Mouse (Mus musculus) gastrocnemius, postnatal 36 days (tissue): ENCODE data around the gene Ogfod2. TPM values are rescaled to one million over a fixed set of nuclear protein-coding genes. Genes with fewer than 3 reads are reported as not detected.
A peak's percentile ranks its signal among the peaks of the same experiment; 100 is the strongest.

ENCODE experiments used
- DNase-seq, 2 experiments: peaks; one replicate each; pipeline ENCODE4 v3.0.0; 2022
- intact Hi-C: fragments of 180-260 bp; cut with DNase I; formaldehyde crosslinking; loops from one replicate; pipeline ENCODE4 v1.15.1; 2025
- total RNA-seq, 2 experiments: library from RNA; stranded (reverse); gene quantifications; 2 replicates each; pipeline ENCODE4 v1.2.3; 2021

The Ogfod2 gene
- total RNA-seq, 2 experiments from 2014 or later = 10.5 to 10.6 TPM

GRCm38 (mm10) chr5:124125093-124125492 is 13.0 kb downstream of the Ogfod2 start:
- intact Hi-C loops = loop anchor here (10.0 kb wide), 1 partner anchor 430 kb away; the partner anchor contains the start of gene Ddx55
- no peak for DNase-seq

DNA sequence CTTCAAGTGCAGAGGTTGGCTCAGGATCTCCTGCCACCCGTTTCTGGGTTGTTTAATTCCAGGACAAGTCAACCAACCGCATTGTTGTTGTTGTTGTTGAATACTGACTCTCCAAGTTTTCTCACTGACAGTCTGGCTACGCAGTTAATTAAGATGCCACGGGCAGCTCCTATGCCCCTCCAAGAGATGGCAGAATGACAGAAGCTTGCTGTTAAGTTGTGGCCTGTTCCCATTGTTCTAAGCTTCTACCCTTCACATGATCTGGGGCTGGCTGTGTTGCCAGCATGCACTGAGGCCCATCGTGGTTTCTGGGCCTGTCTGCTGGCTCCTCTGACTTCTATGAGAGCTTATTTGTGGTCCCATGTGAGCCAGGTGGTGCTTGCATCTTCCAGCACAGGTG is 22.2 kb downstream of the Ogfod2 start:
- no peak for DNase-seq
- intact Hi-C loops = loop anchor here (10.0 kb wide), 1 partner anchor 271 kb away; no protein-coding TSS in a partner anchor

DNA sequence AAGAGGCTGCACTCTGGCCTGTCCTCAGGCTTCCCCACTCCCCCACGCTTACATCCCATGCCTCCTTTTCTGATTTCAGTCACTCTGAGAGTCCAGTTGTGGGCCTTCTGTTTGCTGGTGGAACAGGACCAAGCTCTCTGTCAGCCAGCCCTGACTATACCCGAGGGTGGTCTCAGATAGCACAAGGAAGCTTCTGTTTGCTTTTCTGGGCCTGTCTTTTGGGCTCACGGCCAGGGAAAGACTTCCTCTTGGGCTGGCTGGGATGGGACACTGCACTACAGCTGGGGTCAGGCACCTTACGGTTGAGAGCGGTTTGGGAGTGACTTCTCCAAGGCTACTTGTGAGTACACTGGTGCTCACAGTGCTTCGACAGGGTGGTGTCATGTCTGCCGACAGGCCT is 26.0 kb downstream of the Ogfod2 start:
- intact Hi-C loops = loop anchor here (10.0 kb wide), 1 partner anchor 267 kb away; no protein-coding TSS in a partner anchor
- DNase-seq = no peak

DNA sequence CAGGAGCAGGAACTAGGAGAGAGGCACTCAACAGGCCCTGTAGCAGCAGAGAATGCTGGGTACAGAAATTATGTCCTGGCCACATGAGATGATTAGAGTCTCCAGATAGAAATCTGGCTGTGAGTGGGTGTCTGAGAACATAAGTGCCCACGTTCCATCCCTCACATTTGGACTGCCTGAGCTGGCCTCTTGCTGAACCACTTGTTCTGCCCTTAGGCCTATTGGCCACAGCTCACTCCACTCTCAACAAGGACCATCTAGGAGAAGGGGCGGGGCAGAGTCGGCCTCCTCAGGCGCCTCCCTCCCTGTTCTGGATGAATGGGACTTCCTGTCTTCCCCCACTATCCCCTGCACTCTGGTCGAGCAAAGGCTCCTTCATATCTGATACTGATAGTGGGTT is 36.9 kb downstream of the Ogfod2 start:
- intact Hi-C loops = no loop called here
- no peak for DNase-seq

- intact Hi-C loops = no loop called here
Observed at GRCm38 (mm10) chr5:124150895-124151294, 38.8 kb downstream of the Ogfod2 start.

GRCm38 (mm10) chr5:124152734-124153133 is 40.6 kb downstream of the Ogfod2 start:
- intact Hi-C loops = no loop called here
- no peak for DNase-seq

More at GRCm38 (mm10) chr5:124150895-124151294, 38.8 kb downstream of the Ogfod2 start:
- no peak for DNase-seq

DNA sequence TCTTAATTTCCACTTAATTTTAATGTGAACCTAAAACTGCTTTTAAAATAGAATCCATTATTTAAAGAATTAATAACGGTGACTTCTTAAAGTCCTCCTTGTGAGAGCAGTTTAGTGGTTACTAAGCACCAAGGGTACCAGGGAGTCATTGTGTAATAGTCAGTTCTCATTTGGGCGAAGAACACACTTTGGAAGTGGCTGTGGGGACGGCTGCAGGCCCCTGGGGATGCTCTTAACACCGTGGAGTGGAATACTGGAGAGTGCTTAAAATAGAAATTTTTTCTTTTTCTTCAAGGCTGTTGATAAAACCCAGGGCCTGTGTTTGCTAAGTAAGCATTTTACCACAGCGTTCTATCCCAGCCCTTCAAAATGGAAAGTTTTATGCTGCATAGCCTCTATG is 43.8 kb downstream of the Ogfod2 start:
- no peak for DNase-seq
- intact Hi-C loops = no loop called here

- no peak for DNase-seq
- intact Hi-C loops = no loop called here
Observed at GRCm38 (mm10) chr5:124158305-124158704, 46.2 kb downstream of the Ogfod2 start.

GRCm38 (mm10) chr5:124159453-124159852 is 47.4 kb downstream of the Ogfod2 start:
- no peak for DNase-seq

GRCm38 (mm10) chr5:124161831-124162230 is 49.7 kb downstream of the Ogfod2 start:
- no peak for DNase-seq
- intact Hi-C loops = loop anchor here (5.0 kb wide), 1 partner anchor 135 kb away; no protein-coding TSS in a partner anchor

More at GRCm38 (mm10) chr5:124159453-124159852, 47.4 kb downstream of the Ogfod2 start:
- intact Hi-C loops = no loop called here

GRCm38 (mm10) chr5:124162577-124162976 is 50.5 kb downstream of the Ogfod2 start:
- intact Hi-C loops = loop anchor here (5.0 kb wide), 1 partner anchor 135 kb away; no protein-coding TSS in a partner anchor

GRCm38 (mm10) chr5:124163445-124163844 is 51.3 kb downstream of the Ogfod2 start:
- intact Hi-C loops = loop anchor here (5.0 kb wide), 1 partner anchor 134 kb away; no protein-coding TSS in a partner anchor
- no peak for DNase-seq

More at GRCm38 (mm10) chr5:124162577-124162976, 50.5 kb downstream of the Ogfod2 start:
- peak; percentile 51 to 54 for DNase-seq

Other genes with a start within 250 kb of the Ogfod2 start
- under 1 TPM in 1 of 2 experiments, not detected in 1; 0.22 TPM for gene Hcar2, start 246.8 kb upstream of the Ogfod2 start, total RNA-seq
- under 1 TPM in 1 of 2 experiments, not detected in 1; 0.54 TPM for gene Hcar1, start 232.3 kb upstream of the Ogfod2 start, total RNA-seq
- 10 to 100 TPM; 40.7 to 42.5 TPM for gene Denr, start 205.1 kb upstream of the Ogfod2 start, total RNA-seq
- under 1 TPM in 1 of 2 experiments, not detected in 1; 0.47 TPM for gene Gm43518, start 184.9 kb upstream of the Ogfod2 start, total RNA-seq
- gene Ccdc62, start 181.6 kb upstream of the Ogfod2 start, total RNA-seq = 1 to 10 TPM; 1.1 to 1.6 TPM
- 1 to 10 TPM; 7.2 to 8.1 TPM for gene Hip1r, start 138.7 kb upstream of the Ogfod2 start, total RNA-seq
- gene Vps37b, start 80.0 kb upstream of the Ogfod2 start, total RNA-seq = 1 to 10 TPM; 4.7 to 4.8 TPM
- gene Abcb9, start 16.5 kb upstream of the Ogfod2 start, total RNA-seq = 1 to 10 TPM; 8.1 to 8.8 TPM
- gene Arl6ip4, start 3.8 kb downstream of the Ogfod2 start, total RNA-seq = 10 to 100 TPM; 42.8 to 47.6 TPM
- 10 to 100 TPM; 18.0 to 19.3 TPM for gene Pitpnm2, start 137.5 kb downstream of the Ogfod2 start, total RNA-seq
- gene Mphosph9, start 215.7 kb downstream of the Ogfod2 start, total RNA-seq = 1 to 10 TPM; 1.9 to 2.7 TPM
- 1 to 10 TPM; 6.0 to 6.4 TPM for gene 2810006K23Rik, start 215.8 kb downstream of the Ogfod2 start, total RNA-seq